Comparison of ENCODE assay signal across 8 mouse cellular contexts in genomic region chr8:111062072-111062757, GRCm38 (mm10). TPM values are rescaled to one million over a fixed set of nuclear protein-coding genes. Genes with fewer than 3 reads are reported as not detected.
DNase-seq lines count a peak whose midpoint lies in the region; ATAC-seq and TF ChIP-seq lines count a peak whose summit lies in the region.

No protein-coding gene starts in this region.

- no peak overlapping the region for H3K27ac ChIP-seq in cortical plate, adult 2 months (ENCODE audit: insufficient read depth, low read length)

- TF ChIP-seq CTCF in cortical plate, adult 2 months (IDR thresholded peaks at IDR 0.05; ENCODE audit: extremely low read depth, insufficient read depth, low read length): no peak

- DNase-seq in gastrocnemius, adult 8-10 months (ENCODE audit: low spot score in 2 of 2): peak; percentile 75 to 82
- DNase-seq in hindlimb bud, embryonic 11.5 days (ENCODE audit: extremely low spot score, low read depth, low spot score): peak; percentile 95
- DNase-seq in left cerebral cortex, adult 8-10 months (ENCODE audit: low spot score in 2 of 2): peak; percentile 82 to 99
- DNase-seq in right cerebral cortex, adult 18-20 months: peak; percentile 92
- DNase-seq in urinary bladder, adult 2 months (ENCODE audit: low spot score): peak; percentile 59

- peak; percentile 90 for ATAC-seq in activated CD4-positive, CD25-positive, alpha-beta regulatory T cell, adult 4 months
- ATAC-seq in megakaryocyte, adult 5-6 weeks (ENCODE audit: poor library complexity, severe bottlenecking): peak; percentile 65

- H3K4me3 ChIP-seq in cortical plate, adult 2 months (ENCODE audit: insufficient read depth, low read length): peak overlapping the region; percentile 80

- H3K4me1 ChIP-seq in cortical plate, adult 2 months (ENCODE audit: control insufficient read depth, insufficient read depth, low read length): no peaks in the 10 kb centered on the region

- TF ChIP-seq POLR2A in cortical plate, adult 2 months (IDR thresholded peaks at IDR 0.05; ENCODE audit: extremely low read depth, insufficient read depth, low read length): no peak

RNA-seq across cellular contexts. Expression of gene Exosc6, which starts 6.1 kb away (rescaled TPM):
- polyA plus RNA-seq in activated CD4-positive, CD25-positive, alpha-beta regulatory T cell, adult 4 months (2017; shearing (Covaris generic)): not detected
- polyA plus RNA-seq in cortical plate, adult 2 months (2012; rRNA removed): not detected in 2 replicates
- not detected for total RNA-seq in gastrocnemius, adult 8-10 months (2022)
- not detected for total RNA-seq in left cerebral cortex, adult 8-10 months (2022)
- 7.4 and 13.8 TPM in 2 replicates for total RNA-seq in megakaryocyte, adult 5-6 weeks (2015)
- total RNA-seq in megakaryocyte, adult 5-6 weeks (2017): 11.3 and 13.4 TPM in 2 replicates
- polyA plus RNA-seq in urinary bladder, adult 2 months (2012; rRNA removed): not detected in 2 replicates

RNA-seq across cellular contexts. Expression of gene Aars, which starts 29.3 kb away (rescaled TPM):
- polyA plus RNA-seq in activated CD4-positive, CD25-positive, alpha-beta regulatory T cell, adult 4 months (2017; shearing (Covaris generic)): 10 to 100 TPM; 14.0 to 20.3 TPM
- 70.9 and 71.7 TPM in 2 replicates for polyA plus RNA-seq in cortical plate, adult 2 months (2012; rRNA removed)
- total RNA-seq in gastrocnemius, adult 8-10 months (2022): 10 to 100 TPM; 41.3 to 51.9 (median 48.3) TPM
- 100 to 1,000 TPM in 1 of 4 experiments, 10 to 100 TPM in 3; 82.5 to 110 (median 95.8) TPM for total RNA-seq in left cerebral cortex, adult 8-10 months (2022)
- total RNA-seq in megakaryocyte, adult 5-6 weeks (2015): 8.4 and 10.3 TPM in 2 replicates
- total RNA-seq in megakaryocyte, adult 5-6 weeks (2017): 26.0 and 29.3 TPM in 2 replicates
- 30.3 and 31.7 TPM in 2 replicates for polyA plus RNA-seq in urinary bladder, adult 2 months (2012; rRNA removed)

RNA-seq across cellular contexts. Expression of gene Clec18a, which starts 30.0 kb away (rescaled TPM):
- not detected for polyA plus RNA-seq in activated CD4-positive, CD25-positive, alpha-beta regulatory T cell, adult 4 months (2017; shearing (Covaris generic))
- polyA plus RNA-seq in cortical plate, adult 2 months (2012; rRNA removed): 6.0 and 7.5 TPM in 2 replicates
- under 1 TPM; 0.13 to 0.54 (median 0.29) TPM for total RNA-seq in gastrocnemius, adult 8-10 months (2022)
- total RNA-seq in left cerebral cortex, adult 8-10 months (2022): 1 to 10 TPM; 2.3 to 4.0 (median 3.3) TPM
- not detected in 2 replicates for total RNA-seq in megakaryocyte, adult 5-6 weeks (2015)
- total RNA-seq in megakaryocyte, adult 5-6 weeks (2017): not detected in 2 replicates
- polyA plus RNA-seq in urinary bladder, adult 2 months (2012; rRNA removed): not detected in 2 replicates

RNA-seq across cellular contexts. Expression of gene Ddx19b, which starts 30.7 kb away (rescaled TPM):
- 1 to 10 TPM; 6.5 to 8.2 TPM for polyA plus RNA-seq in activated CD4-positive, CD25-positive, alpha-beta regulatory T cell, adult 4 months (2017; shearing (Covaris generic))
- 13.0 and 13.4 TPM in 2 replicates for polyA plus RNA-seq in cortical plate, adult 2 months (2012; rRNA removed)
- 10 to 100 TPM; 12.2 to 15.2 (median 13.7) TPM for total RNA-seq in gastrocnemius, adult 8-10 months (2022)
- 10 to 100 TPM; 17.9 to 20.5 (median 18.9) TPM for total RNA-seq in left cerebral cortex, adult 8-10 months (2022)
- 4.3 and 5.5 TPM in 2 replicates for total RNA-seq in megakaryocyte, adult 5-6 weeks (2015)
- 8.6 and 10.5 TPM in 2 replicates for total RNA-seq in megakaryocyte, adult 5-6 weeks (2017)
- polyA plus RNA-seq in urinary bladder, adult 2 months (2012; rRNA removed): 6.2 and 7.7 TPM in 2 replicates

RNA-seq across cellular contexts. Expression of gene Pdpr, which starts 32.2 kb away (rescaled TPM):
- 1 to 10 TPM; 8.0 to 8.6 TPM for polyA plus RNA-seq in activated CD4-positive, CD25-positive, alpha-beta regulatory T cell, adult 4 months (2017; shearing (Covaris generic))
- polyA plus RNA-seq in cortical plate, adult 2 months (2012; rRNA removed): 14.7 and 15.8 TPM in 2 replicates
- 100 to 1,000 TPM; 110 to 135 (median 133) TPM for total RNA-seq in gastrocnemius, adult 8-10 months (2022)
- 10 to 100 TPM; 29.0 to 36.5 (median 31.5) TPM for total RNA-seq in left cerebral cortex, adult 8-10 months (2022)
- total RNA-seq in megakaryocyte, adult 5-6 weeks (2015): 8.1 and 9.6 TPM in 2 replicates
- 14.9 and 18.5 TPM in 2 replicates for total RNA-seq in megakaryocyte, adult 5-6 weeks (2017)
- 11.2 and 14.7 TPM in 2 replicates for polyA plus RNA-seq in urinary bladder, adult 2 months (2012; rRNA removed)

Comparison
In these comparisons a context has a peak if more than half of its experiments do, and no peak if none do; other contexts are left out.
1. RNA of gene Exosc6, which starts 6.1 kb away (total RNA-seq): 7.4 to 13.8 TPM in megakaryocyte, adult 5-6 weeks; not detected in gastrocnemius, adult 8-10 months and not detected in left cerebral cortex, adult 8-10 months; every median in the first group is over 4 times any median in the second.
2. Peak in every context shown above with its lines, with median percentiles within 50 percentile points of each other: DNase-seq.